Mouse (Mus musculus): ENCODE measurements around the gene Ppp1r13l. TPM values are rescaled to one million over a fixed set of nuclear protein-coding genes. Genes with fewer than 3 reads are reported as not detected.
A peak's percentile ranks its signal among the peaks of the same experiment; 100 is the strongest.

The Ppp1r13l gene
- polyA plus RNA-seq, 1 experiment from 2014 or later = 6.6 TPM

DNA sequence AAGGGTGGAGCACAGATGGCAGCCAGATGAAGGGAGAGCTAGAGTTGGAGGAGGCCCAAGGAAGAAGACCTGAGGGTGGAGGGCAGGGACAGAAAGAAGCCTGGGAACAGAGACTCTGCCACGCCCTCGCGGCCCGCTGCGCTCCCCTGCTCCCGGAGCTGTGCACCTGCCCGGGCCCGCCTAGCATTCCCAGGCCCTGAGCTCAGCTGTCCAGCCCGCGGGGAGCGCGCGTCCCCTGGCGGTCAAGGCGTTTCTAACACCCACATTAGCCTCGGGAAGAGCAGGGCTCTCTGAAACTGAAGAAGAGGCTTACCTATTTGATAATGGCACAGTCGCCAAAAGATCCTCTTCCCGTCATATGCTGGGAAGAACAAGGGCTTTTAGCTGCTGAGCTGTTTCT lies 4.3 kb downstream of the Ppp1r13l start:
- ATAC-seq (ENCODE audit: insufficient number of reproducible peaks, low FRiP score, low TSS enrichment, low read depth) (no peak), DNase-seq (ENCODE audit: low spot score) (peak; percentile 80)
- Histone ChIP-seq H3K27me3 (ENCODE audit: control insufficient read depth, insufficient read depth, low read length) (0 out of 2 replicates have a peak, but pooled peaks cover 2% of the 10 kb centered on the region), H3K4me3 (ENCODE audit: low read depth, low read length) (no peak overlapping the region), H3K9ac (ENCODE audit: low read length) (no peak overlapping the region), H3K36me3 (ENCODE audit: control insufficient read depth, insufficient read depth, low read length) (no peaks in the 10 kb centered on the region), H3K4me2 (ENCODE audit: low read depth, severe bottlenecking) (no peak overlapping the region), H3K9me3 (ENCODE audit: control insufficient read depth, low read length) (no peaks in the 10 kb centered on the region), H3K27ac (replicated peaks; ENCODE audit: low read depth, low read length) (no peak overlapping the region), H3K4me1 (ENCODE audit: control insufficient read depth, insufficient read depth, low read length) (peaks cover 10% of the 10 kb centered on the region)
- WGBS = 1% methylated on average over 18 of the region's 18 CpGs

DNA sequence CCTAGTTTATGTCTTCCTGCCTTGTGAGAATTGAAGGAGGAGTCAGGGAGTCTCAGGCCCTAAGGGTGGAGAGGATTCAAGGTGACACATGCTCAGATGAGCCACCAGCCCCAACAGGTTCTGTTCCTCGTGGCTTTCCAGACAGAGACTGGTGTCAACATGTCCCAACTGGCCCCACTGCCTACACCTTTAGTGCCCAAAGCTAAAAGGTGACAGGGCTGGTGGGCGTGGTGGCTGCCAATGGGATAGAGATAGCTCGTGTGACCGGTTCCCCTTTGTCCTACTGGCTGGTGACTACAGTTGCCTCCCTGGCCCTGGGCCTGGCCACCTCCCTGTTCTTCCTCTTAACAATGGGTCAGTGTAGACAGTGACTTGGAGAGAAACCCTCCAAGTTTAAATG lies 5.8 kb downstream of the Ppp1r13l start:
- H3K9me3 ChIP-seq (ENCODE audit: control insufficient read depth, low read length) = no peaks in the 10 kb centered on the region
- no peak overlapping the region for H3K27ac ChIP-seq (replicated peaks; ENCODE audit: low read depth, low read length)
- ATAC-seq (ENCODE audit: insufficient number of reproducible peaks, low FRiP score, low TSS enrichment, low read depth) = no peak
- no peaks in the 10 kb centered on the region for H3K36me3 ChIP-seq (ENCODE audit: control insufficient read depth, insufficient read depth, low read length)
- H3K4me1 ChIP-seq (ENCODE audit: control insufficient read depth, insufficient read depth, low read length) = peaks cover 14% of the 10 kb centered on the region
- 0 out of 2 replicates have a peak, but pooled peaks cover 6% of the 10 kb centered on the region for H3K27me3 ChIP-seq (ENCODE audit: control insufficient read depth, insufficient read depth, low read length)
- no peak overlapping the region for H3K4me3 ChIP-seq (ENCODE audit: low read depth, low read length)
- no peak overlapping the region for H3K4me2 ChIP-seq (ENCODE audit: low read depth, severe bottlenecking)
- DNase-seq (ENCODE audit: low spot score) = no peak
- 75% methylated on average over 4 of the region's 4 CpGs for WGBS
- no peak overlapping the region for H3K9ac ChIP-seq (ENCODE audit: low read length)

DNA sequence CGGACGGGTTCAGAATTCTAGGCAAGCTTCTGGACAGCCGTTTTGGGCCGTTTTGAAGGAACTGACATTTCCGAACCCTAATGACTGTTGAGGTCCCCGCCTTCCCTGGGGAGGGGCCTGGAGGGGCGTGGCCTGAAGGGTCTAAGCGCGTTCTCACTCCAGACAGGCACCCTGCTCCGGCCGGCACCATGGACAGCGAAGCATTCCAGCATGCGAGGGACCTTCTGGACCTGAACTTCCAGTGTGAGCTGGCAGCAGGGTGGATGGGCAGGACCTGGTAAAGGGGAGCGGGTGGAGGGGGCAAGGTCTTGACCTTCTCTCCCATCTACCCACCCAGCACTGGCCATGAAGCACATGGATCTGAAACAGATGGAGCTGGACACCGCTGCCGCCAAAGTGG lies 8.8 kb downstream of the Ppp1r13l start:
- H3K4me3 ChIP-seq (ENCODE audit: low read depth, low read length) = no peak overlapping the region
- peak; percentile 70 for DNase-seq (ENCODE audit: low spot score)
- no peaks in the 10 kb centered on the region for H3K36me3 ChIP-seq (ENCODE audit: control insufficient read depth, insufficient read depth, low read length)
- H3K4me2 ChIP-seq (ENCODE audit: low read depth, severe bottlenecking) = no peak overlapping the region
- no peaks in the 10 kb centered on the region for H3K9me3 ChIP-seq (ENCODE audit: control insufficient read depth, low read length)
- H3K4me1 ChIP-seq (ENCODE audit: control insufficient read depth, insufficient read depth, low read length) = peaks cover 4% of the 10 kb centered on the region; the same call in 1 of the 2 replicates
- 19% methylated on average over 16 of the region's 16 CpGs for WGBS
- no peak overlapping the region for H3K27ac ChIP-seq (replicated peaks; ENCODE audit: low read depth, low read length)
- no peak overlapping the region for H3K9ac ChIP-seq (ENCODE audit: low read length)
- ATAC-seq (ENCODE audit: insufficient number of reproducible peaks, low FRiP score, low TSS enrichment, low read depth) = no peak
- H3K27me3 ChIP-seq (ENCODE audit: control insufficient read depth, insufficient read depth, low read length) = 0 out of 2 replicates have a peak, but pooled peaks cover 4% of the 10 kb centered on the region

DNA sequence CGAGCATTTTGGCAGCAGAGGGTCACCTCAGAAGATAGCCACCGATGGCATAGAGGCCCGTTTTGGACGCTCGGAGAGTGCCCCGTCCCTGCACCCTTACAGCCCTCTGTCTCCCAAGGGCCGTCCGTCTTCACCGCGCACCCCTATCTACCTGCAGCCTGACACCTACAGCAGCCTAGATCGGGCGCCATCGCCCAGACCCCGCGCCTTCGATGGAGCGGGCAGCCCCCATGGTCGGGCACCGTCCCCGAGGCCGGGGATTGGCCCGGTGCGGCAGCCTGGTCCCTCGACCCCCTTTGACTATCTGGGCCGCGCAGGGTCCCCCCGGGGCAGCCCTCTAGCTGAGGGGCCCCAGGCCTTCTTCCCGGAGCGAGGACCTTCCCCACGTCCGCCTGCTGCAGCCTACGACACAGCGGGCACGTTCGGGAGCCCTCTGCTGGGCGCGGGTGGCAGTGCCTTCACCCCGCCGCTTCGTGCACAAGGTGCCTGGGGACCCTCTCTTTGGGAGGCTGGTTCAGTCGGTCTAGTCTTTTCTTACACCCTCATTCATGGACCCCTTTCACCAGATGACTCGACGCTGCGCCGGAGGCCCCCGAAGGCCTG lies 10.4 kb downstream of the Ppp1r13l start:
- Histone ChIP-seq H3K4me1 (ENCODE audit: control insufficient read depth, insufficient read depth, low read length) (peaks cover 4% of the 10 kb centered on the region; the same call in 1 of the 2 replicates), H3K4me3 (ENCODE audit: low read depth, low read length) (peak overlapping the region; percentile 29), H3K27me3 (ENCODE audit: control insufficient read depth, insufficient read depth, low read length) (0 out of 2 replicates have a peak, but pooled peaks cover 4% of the 10 kb centered on the region), H3K9ac (ENCODE audit: low read length) (peak overlapping the region; percentile 48), H3K9me3 (ENCODE audit: control insufficient read depth, low read length) (no peaks in the 10 kb centered on the region), H3K4me2 (ENCODE audit: low read depth, severe bottlenecking) (peak overlapping the region; percentile 58), H3K36me3 (ENCODE audit: control insufficient read depth, insufficient read depth, low read length) (no peaks in the 10 kb centered on the region), H3K27ac (replicated peaks; ENCODE audit: low read depth, low read length) (no peak overlapping the region)
- WGBS = 15% methylated on average over 46 of the region's 46 CpGs
- ATAC-seq (ENCODE audit: insufficient number of reproducible peaks, low FRiP score, low TSS enrichment, low read depth) (0 out of 2 replicates have a peak, but pooled peaks have one; percentile 40), DNase-seq (ENCODE audit: low spot score) (peak; percentile 81)

DNA sequence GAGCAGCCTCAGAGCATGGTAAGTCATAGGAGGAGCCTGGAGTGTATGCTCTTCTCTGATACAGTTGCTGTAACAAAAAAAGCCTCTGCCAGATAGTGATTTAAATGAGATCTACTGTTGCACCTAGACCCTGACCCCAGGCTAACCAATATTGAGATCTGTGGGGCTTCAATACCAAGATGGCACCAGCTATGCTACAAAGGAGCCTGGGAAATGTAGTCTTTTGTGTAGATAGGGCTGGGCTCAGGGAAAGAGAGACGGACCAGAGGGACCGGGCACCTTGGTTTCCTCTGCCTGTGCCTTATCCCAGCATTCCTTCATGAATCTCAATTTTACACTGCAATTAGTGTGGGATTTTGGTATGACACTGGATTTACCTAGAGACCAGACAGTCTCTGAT lies 13.8 kb downstream of the Ppp1r13l start:
- WGBS = 86% methylated on average over 2 of the region's 2 CpGs
- H3K27ac ChIP-seq (replicated peaks; ENCODE audit: low read depth, low read length) = no peak overlapping the region
- peaks cover 4% of the 10 kb centered on the region; the same call in 1 of the 2 replicates for H3K4me1 ChIP-seq (ENCODE audit: control insufficient read depth, insufficient read depth, low read length)
- H3K27me3 ChIP-seq (ENCODE audit: control insufficient read depth, insufficient read depth, low read length) = 0 out of 2 replicates have a peak, but pooled peaks cover 4% of the 10 kb centered on the region
- no peaks in the 10 kb centered on the region for H3K9me3 ChIP-seq (ENCODE audit: control insufficient read depth, low read length)
- no peak overlapping the region for H3K4me3 ChIP-seq (ENCODE audit: low read depth, low read length)
- DNase-seq (ENCODE audit: low spot score) (no peak), ATAC-seq (ENCODE audit: insufficient number of reproducible peaks, low FRiP score, low TSS enrichment, low read depth) (no peak)
- no peaks in the 10 kb centered on the region for H3K36me3 ChIP-seq (ENCODE audit: control insufficient read depth, insufficient read depth, low read length)
- no peak overlapping the region for H3K9ac ChIP-seq (ENCODE audit: low read length)
- no peak overlapping the region for H3K4me2 ChIP-seq (ENCODE audit: low read depth, severe bottlenecking)

DNA sequence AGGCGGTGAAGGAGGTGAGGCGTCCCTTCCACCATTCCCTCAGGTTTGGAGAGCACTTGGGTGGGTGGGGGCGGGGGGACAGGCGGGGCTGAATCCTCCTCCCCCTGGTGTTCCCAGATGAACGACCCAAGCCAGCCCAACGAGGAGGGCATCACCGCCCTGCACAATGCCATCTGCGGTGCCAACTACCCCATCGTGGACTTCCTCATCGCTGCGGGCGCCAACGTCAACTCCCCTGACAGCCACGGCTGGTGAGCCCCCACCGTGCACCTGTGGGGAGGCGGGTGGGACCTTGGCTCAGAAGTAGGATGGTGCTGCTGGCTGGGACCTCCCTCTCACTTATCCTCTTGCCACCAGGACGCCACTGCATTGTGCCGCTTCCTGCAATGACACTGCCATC lies 15.8 kb downstream of the Ppp1r13l start:
- Histone ChIP-seq H3K4me1 (ENCODE audit: control insufficient read depth, insufficient read depth, low read length) (no peaks in the 10 kb centered on the region), H3K36me3 (ENCODE audit: control insufficient read depth, insufficient read depth, low read length) (no peaks in the 10 kb centered on the region), H3K9me3 (ENCODE audit: control insufficient read depth, low read length) (no peaks in the 10 kb centered on the region), H3K27ac (replicated peaks; ENCODE audit: low read depth, low read length) (no peak overlapping the region), H3K4me3 (ENCODE audit: low read depth, low read length) (no peak overlapping the region), H3K27me3 (ENCODE audit: control insufficient read depth, insufficient read depth, low read length) (no peaks in the 10 kb centered on the region), H3K9ac (ENCODE audit: low read length) (no peak overlapping the region), H3K4me2 (ENCODE audit: low read depth, severe bottlenecking) (no peak overlapping the region)
- DNase-seq (ENCODE audit: low spot score) (no peak), ATAC-seq (ENCODE audit: insufficient number of reproducible peaks, low FRiP score, low TSS enrichment, low read depth) (no peak)
- WGBS = 75% methylated on average over 18 of the region's 18 CpGs

DNA sequence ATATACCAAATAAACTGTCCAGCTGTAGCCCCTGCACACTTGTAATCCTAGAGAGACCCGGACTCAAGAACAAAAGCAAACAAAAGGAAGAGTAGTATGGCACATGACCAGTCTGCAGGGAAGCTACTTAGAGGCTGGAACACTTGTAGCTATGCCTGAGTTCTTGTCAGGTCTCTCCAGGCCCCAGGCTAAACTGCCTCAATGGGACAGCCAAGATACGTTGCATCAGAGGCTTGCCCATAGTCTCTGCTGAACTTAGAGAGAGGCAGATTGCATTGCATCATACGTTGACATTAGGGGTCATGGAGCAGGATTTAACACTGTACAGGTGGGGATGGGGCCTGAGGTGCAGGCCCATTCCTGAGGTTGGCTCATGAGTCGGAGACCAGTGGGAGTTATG lies 16.5 kb downstream of the Ppp1r13l start:
- H3K9ac ChIP-seq (ENCODE audit: low read length) = no peak overlapping the region
- H3K27me3 ChIP-seq (ENCODE audit: control insufficient read depth, insufficient read depth, low read length) = no peaks in the 10 kb centered on the region
- WGBS = 90% methylated on average over 4 of the region's 4 CpGs
- H3K4me1 ChIP-seq (ENCODE audit: control insufficient read depth, insufficient read depth, low read length) = no peaks in the 10 kb centered on the region
- H3K9me3 ChIP-seq (ENCODE audit: control insufficient read depth, low read length) = no peaks in the 10 kb centered on the region
- no peak overlapping the region for H3K27ac ChIP-seq (replicated peaks; ENCODE audit: low read depth, low read length)
- no peak overlapping the region for H3K4me3 ChIP-seq (ENCODE audit: low read depth, low read length)
- no peaks in the 10 kb centered on the region for H3K36me3 ChIP-seq (ENCODE audit: control insufficient read depth, insufficient read depth, low read length)
- DNase-seq (ENCODE audit: low spot score) (no peak), ATAC-seq (ENCODE audit: insufficient number of reproducible peaks, low FRiP score, low TSS enrichment, low read depth) (no peak)
- no peak overlapping the region for H3K4me2 ChIP-seq (ENCODE audit: low read depth, severe bottlenecking)

DNA sequence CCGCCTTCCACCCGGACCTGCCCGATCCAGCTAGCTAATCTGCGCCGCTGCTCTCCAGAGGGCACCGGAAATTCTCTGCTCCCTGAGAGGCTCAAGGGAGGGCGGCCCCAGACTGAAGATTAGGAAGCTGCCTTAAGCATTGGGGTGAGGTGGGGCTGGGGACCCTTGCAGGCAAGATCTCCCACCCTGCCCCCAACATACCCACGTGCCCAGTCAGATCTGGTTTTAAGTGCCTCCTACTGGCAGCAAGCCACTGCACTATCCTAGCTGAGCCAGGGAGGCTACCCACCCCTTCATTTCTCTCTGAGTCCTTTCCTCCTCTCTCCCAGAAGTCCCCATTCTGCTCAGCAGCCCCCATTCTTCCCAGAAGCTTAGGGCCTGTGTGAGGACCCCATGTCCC lies 18.5 kb downstream of the Ppp1r13l start:
- no peak for DNase-seq (ENCODE audit: low spot score)
- Histone ChIP-seq H3K36me3 (ENCODE audit: control insufficient read depth, insufficient read depth, low read length) (no peaks in the 10 kb centered on the region), H3K4me2 (ENCODE audit: low read depth, severe bottlenecking) (no peak overlapping the region), H3K27me3 (ENCODE audit: control insufficient read depth, insufficient read depth, low read length) (no peaks in the 10 kb centered on the region), H3K4me1 (ENCODE audit: control insufficient read depth, insufficient read depth, low read length) (peaks cover 4% of the 10 kb centered on the region; the same call in 1 of the 2 replicates), H3K4me3 (ENCODE audit: low read depth, low read length) (no peak overlapping the region), H3K9me3 (ENCODE audit: control insufficient read depth, low read length) (no peaks in the 10 kb centered on the region), H3K27ac (replicated peaks; ENCODE audit: low read depth, low read length) (no peak overlapping the region), H3K9ac (ENCODE audit: low read length) (no peak overlapping the region)
- no peak for ATAC-seq (ENCODE audit: insufficient number of reproducible peaks, low FRiP score, low TSS enrichment, low read depth)
- WGBS = 68% methylated on average over 8 of the region's 8 CpGs
